Mouse (Mus musculus): ENCODE measurements around the gene Ppm1h. TPM values are rescaled to one million over a fixed set of nuclear protein-coding genes. Genes with fewer than 3 reads are reported as not detected.
A peak's percentile ranks its signal among the peaks of the same experiment; 100 is the strongest.

Ppm1h gene
- polyA plus RNA-seq, 1 experiment from 2014 or later, result 10.4 TPM

DNA sequence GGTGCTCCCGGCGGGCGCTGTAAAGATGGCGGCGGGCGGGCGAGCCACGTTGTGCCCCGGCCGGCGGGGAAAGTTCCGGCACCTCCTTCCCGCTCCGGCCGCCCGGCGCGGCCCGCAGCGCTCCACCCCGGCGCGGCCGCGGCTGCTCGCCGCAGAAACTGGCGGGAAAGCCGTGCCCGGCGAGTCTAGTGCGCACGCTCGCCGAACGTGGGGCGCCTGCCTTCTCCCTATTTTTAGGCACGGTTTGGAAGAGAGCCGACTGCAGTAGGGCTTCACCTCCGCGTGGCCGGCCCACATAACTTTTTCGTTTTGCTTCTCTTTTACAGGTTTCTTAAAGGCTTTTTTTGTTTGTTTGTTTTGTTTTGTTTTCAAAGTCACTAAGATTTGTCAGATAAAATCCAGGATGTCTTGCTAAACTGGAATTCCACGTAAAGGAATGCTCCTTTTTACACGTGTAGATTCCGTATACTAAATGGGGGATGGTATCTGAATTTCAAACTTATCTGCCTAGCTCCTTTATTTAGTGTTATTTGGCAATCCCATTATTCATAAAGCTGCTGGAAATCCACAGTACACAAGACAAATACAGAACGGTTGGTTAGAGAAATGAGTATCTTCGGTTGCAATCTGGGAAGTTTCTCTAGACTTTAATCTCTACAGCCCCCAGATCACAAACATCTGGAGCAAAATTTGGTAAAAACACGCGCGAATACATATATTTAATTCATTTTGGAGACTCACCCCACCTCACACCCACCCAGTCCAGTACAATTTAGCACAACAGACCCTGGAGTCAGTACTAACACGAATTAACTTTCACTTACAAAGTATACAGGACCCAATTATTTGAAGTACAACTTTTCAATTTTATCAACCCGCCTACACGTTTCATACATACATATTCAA, 308.0 kb downstream of the Ppm1h start:
- H3K9me3 ChIP-seq (ENCODE audit: low read length), result no peaks in the 10 kb centered on the region
- peak overlapping the region; percentile 98 for H3K9ac ChIP-seq (replicated peaks; ENCODE audit: low read depth)
- DNase-seq (ENCODE audit: low spot score) (peak; percentile 83), ATAC-seq (peak; percentile 66)
- no peak for TF ChIP-seq EP300 (IDR thresholded peaks at IDR 0.05)
- no peak for TF ChIP-seq CTCF (IDR thresholded peaks at IDR 0.05)
- no peaks in the 10 kb centered on the region for H3K27me3 ChIP-seq (replicated peaks; ENCODE audit: insufficient read depth, low read length)
- H3K27ac ChIP-seq (ENCODE audit: low read length), result peak overlapping the region; percentile 100
- peak overlapping the region; percentile 98 for H3K4me3 ChIP-seq (ENCODE audit: low read depth, low read length)
- WGBS, result 9% methylated on average over 37 of the region's 54 CpGs
- H3K36me3 ChIP-seq (ENCODE audit: insufficient read depth, low read length), result no peaks in the 10 kb centered on the region
- peaks cover 12% of the 10 kb centered on the region; the same call in 1 of the 2 replicates for H3K4me1 ChIP-seq (ENCODE audit: insufficient read depth, low read depth, low read length)
- H3K4me2 ChIP-seq (replicated peaks; ENCODE audit: low read depth, low read length), result peak overlapping the region; percentile 65

DNA sequence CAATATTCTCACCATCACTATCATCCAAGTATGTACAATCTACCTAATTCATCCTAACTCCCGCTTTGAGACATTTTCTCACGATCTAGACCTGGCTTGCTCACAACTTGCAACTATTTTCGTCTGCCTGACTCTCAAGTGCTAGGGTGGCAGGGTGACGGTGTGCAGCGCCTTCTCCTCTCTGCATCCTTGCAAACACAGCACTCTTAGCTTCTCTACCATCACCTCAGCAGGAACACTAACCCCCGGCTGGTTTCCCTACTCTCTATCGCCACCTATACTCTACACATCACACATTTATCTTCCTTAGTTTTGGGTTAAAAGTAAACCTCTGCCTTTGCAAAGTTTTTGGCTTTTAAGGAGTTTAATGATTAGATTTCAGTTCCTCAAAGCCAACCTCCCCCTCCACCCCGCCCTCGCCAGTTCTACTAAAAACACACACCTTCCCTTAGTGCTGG, 309.1 kb downstream of the Ppm1h start:
- 10% methylated on average over 9 of the region's 9 CpGs for WGBS
- no peak overlapping the region for H3K9ac ChIP-seq (replicated peaks; ENCODE audit: low read depth)
- peak; percentile 82 for DNase-seq (ENCODE audit: low spot score)
- peaks cover 12% of the 10 kb centered on the region; the same call in 1 of the 2 replicates for H3K4me1 ChIP-seq (ENCODE audit: insufficient read depth, low read depth, low read length)
- no peaks in the 10 kb centered on the region for H3K27me3 ChIP-seq (replicated peaks; ENCODE audit: insufficient read depth, low read length)
- H3K4me3 ChIP-seq (ENCODE audit: low read depth, low read length), result no peak overlapping the region
- H3K27ac ChIP-seq (ENCODE audit: low read length), result peak overlapping the region; percentile 11; the same call in 1 of the 2 replicates
- H3K36me3 ChIP-seq (ENCODE audit: insufficient read depth, low read length), result no peaks in the 10 kb centered on the region
- peak; percentile 78 for TF ChIP-seq CTCF (IDR thresholded peaks at IDR 0.05)
- TF ChIP-seq EP300 (IDR thresholded peaks at IDR 0.05), result no peak
- ATAC-seq, result no peak
- peak overlapping the region; percentile 37 for H3K4me2 ChIP-seq (replicated peaks; ENCODE audit: low read depth, low read length)
- no peaks in the 10 kb centered on the region for H3K9me3 ChIP-seq (ENCODE audit: low read length)

DNA sequence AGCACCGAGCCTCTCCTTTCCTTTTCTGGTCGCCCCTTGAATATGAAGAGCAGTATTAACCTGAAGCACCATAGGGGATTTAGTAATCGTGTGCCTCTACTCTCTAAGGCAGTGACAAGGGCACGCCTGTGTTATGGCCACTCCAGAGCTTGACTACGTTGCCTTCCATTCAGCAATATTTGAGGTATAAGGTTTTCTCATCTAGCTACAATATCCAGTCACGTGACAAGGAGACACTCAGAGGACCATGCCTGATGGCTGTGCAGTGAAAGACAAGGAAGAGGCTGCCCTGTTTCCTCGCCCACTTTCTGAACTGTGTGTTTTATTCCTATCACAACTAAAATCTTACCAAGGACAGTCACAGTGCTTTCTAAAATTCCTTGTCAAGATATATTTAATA, 309.8 kb downstream of the Ppm1h start:
- Histone ChIP-seq H3K4me3 (ENCODE audit: low read depth, low read length) (no peak overlapping the region), H3K27me3 (replicated peaks; ENCODE audit: insufficient read depth, low read length) (no peaks in the 10 kb centered on the region), H3K4me1 (ENCODE audit: insufficient read depth, low read depth, low read length) (peaks cover 9% of the 10 kb centered on the region; the same call in 1 of the 2 replicates), H3K36me3 (ENCODE audit: insufficient read depth, low read length) (no peaks in the 10 kb centered on the region), H3K9me3 (ENCODE audit: low read length) (no peaks in the 10 kb centered on the region), H3K27ac (ENCODE audit: low read length) (0 out of 2 replicates have a peak overlapping the region, but pooled peaks have one; percentile 11), H3K4me2 (replicated peaks; ENCODE audit: low read depth, low read length) (peak overlapping the region; percentile 37), H3K9ac (replicated peaks; ENCODE audit: low read depth) (no peak overlapping the region)
- no peak for ATAC-seq
- TF ChIP-seq EP300 (IDR thresholded peaks at IDR 0.05) (no peak), CTCF (IDR thresholded peaks at IDR 0.05) (no peak)
- 45% methylated on average over 7 of the region's 7 CpGs for WGBS
- peak; percentile 17 for DNase-seq (ENCODE audit: low spot score)

DNA sequence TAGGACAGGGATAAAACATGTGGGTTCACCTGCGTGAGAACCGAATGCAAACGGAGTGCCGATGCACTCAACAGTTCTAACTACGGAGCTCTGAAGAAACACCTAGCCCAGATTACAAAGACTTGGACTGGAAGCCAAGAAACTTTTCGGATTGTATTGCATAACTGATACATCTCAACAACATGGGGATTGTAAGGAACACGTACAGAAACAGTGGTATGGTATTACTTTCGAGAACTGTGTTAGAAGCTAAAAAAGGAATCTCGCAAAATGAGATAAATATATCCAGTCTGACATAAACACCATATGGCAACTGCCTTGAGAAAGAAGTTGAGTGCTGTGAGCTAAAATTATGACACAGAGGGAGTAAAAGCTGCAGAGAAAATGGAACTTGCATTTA, 311.4 kb downstream of the Ppm1h start:
- Histone ChIP-seq H3K4me2 (replicated peaks; ENCODE audit: low read depth, low read length) (no peak overlapping the region), H3K9me3 (ENCODE audit: low read length) (no peaks in the 10 kb centered on the region), H3K27ac (ENCODE audit: low read length) (no peak overlapping the region), H3K36me3 (ENCODE audit: insufficient read depth, low read length) (peaks cover 6% of the 10 kb centered on the region; the same call in 1 of the 2 replicates), H3K4me3 (ENCODE audit: low read depth, low read length) (no peak overlapping the region), H3K9ac (replicated peaks; ENCODE audit: low read depth) (no peak overlapping the region), H3K4me1 (ENCODE audit: insufficient read depth, low read depth, low read length) (peaks cover 5% of the 10 kb centered on the region; the same call in 1 of the 2 replicates), H3K27me3 (replicated peaks; ENCODE audit: insufficient read depth, low read length) (no peaks in the 10 kb centered on the region)
- TF ChIP-seq CTCF (IDR thresholded peaks at IDR 0.05) (no peak), EP300 (IDR thresholded peaks at IDR 0.05) (no peak)
- DNase-seq (ENCODE audit: low spot score), result peak; percentile 58
- no peak for ATAC-seq
- WGBS, result 65% methylated on average over 9 of the region's 9 CpGs

DNA sequence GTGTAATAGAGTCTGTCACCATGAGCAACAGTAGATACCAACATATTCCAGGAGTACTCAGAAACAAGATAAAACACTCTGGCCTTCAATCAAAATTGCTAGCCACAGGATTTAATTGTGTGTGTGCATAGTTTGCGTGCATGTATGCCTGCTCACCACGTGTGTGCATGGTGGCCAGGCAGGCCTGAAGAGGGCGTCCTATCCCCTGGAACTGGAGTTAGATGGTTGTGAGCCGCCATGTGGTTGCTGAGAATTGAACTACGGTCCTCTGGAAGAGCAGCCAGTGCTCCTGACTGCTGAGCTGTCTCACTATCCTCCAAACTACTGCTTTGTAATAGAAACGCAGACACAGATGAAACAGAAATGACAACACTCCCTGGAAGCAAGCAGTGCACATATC, 312.0 kb downstream of the Ppm1h start:
- Histone ChIP-seq H3K27me3 (replicated peaks; ENCODE audit: insufficient read depth, low read length) (no peaks in the 10 kb centered on the region), H3K36me3 (ENCODE audit: insufficient read depth, low read length) (peaks cover 11% of the 10 kb centered on the region; the same call in 1 of the 2 replicates), H3K9me3 (ENCODE audit: low read length) (no peaks in the 10 kb centered on the region), H3K4me1 (ENCODE audit: insufficient read depth, low read depth, low read length) (peaks cover 5% of the 10 kb centered on the region; the same call in 1 of the 2 replicates), H3K4me2 (replicated peaks; ENCODE audit: low read depth, low read length) (no peak overlapping the region), H3K4me3 (ENCODE audit: low read depth, low read length) (no peak overlapping the region), H3K9ac (replicated peaks; ENCODE audit: low read depth) (no peak overlapping the region), H3K27ac (ENCODE audit: low read length) (no peak overlapping the region; the same call in 1 of the 2 replicates)
- peak; percentile 42 for TF ChIP-seq CTCF (IDR thresholded peaks at IDR 0.05)
- no peak for TF ChIP-seq EP300 (IDR thresholded peaks at IDR 0.05)
- DNase-seq (ENCODE audit: low spot score) (no peak), ATAC-seq (no peak)
- WGBS, result 83% methylated on average over 6 of the region's 6 CpGs

DNA sequence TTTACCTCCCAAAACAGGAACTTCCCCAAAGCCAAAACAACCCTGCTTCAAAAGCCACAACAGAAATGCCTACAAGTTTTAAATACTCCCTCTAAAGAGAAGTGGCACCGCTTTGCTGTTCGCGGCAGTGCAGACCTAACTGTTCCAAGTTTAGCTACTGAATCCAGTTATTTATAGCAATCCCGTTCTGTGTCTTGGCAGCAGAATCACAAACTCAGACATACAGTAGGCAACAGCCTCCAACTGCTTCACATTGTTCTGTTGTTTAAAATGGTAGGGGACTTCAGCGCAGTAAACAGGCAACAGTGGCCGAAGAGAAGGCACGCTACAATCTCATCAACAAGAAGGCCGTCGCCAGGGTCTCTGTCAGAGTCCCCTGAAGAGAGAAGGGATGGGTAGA, 312.5 kb downstream of the Ppm1h start:
- H3K9me3 ChIP-seq (ENCODE audit: low read length), result no peaks in the 10 kb centered on the region
- no peak overlapping the region for H3K4me2 ChIP-seq (replicated peaks; ENCODE audit: low read depth, low read length)
- no peak for ATAC-seq
- 63% methylated on average over 9 of the region's 9 CpGs for WGBS
- H3K27ac ChIP-seq (ENCODE audit: low read length), result peak overlapping the region; percentile 52
- H3K4me3 ChIP-seq (ENCODE audit: low read depth, low read length), result no peak overlapping the region
- no peak for TF ChIP-seq EP300 (IDR thresholded peaks at IDR 0.05)
- no peak for TF ChIP-seq CTCF (IDR thresholded peaks at IDR 0.05)
- peaks cover 5% of the 10 kb centered on the region; the same call in 1 of the 2 replicates for H3K4me1 ChIP-seq (ENCODE audit: insufficient read depth, low read depth, low read length)
- peaks cover 15% of the 10 kb centered on the region; the same call in 1 of the 2 replicates for H3K36me3 ChIP-seq (ENCODE audit: insufficient read depth, low read length)
- no peak overlapping the region for H3K9ac ChIP-seq (replicated peaks; ENCODE audit: low read depth)
- H3K27me3 ChIP-seq (replicated peaks; ENCODE audit: insufficient read depth, low read length), result no peaks in the 10 kb centered on the region
- DNase-seq (ENCODE audit: low spot score), result peak; percentile 45

All from lung, postnatal 0 days (tissue).